Mouse (Mus musculus) induced T-regulatory cell, adult 2 months (primary cell): Measurements from ENCODE around the gene Dync1i1.

Source experiments
- DNase-seq: peaks from one replicate; pipeline ENCODE4 v3.0.0-alpha.2; 2012; ENCODE audit warnings: low read depth

Gene Dync1i1

DNA sequence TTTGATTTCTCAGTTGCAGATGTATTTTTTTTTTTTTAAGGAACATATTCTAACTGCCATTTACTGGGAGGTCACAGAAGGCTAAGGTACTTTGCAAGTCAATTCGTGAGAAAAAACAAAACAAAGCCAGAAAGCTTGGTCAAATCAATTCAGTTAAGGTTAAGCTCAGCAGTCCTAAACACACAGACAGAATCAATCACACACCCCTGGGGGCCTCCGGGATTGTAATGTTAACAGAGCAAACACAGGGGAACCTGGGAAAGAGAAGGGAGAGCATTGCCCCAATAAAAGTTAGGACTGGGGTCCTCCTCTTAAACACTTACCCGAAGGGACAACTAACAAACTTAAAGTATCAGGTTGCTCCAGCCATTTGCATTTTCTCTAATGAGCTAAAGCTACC is 344.6 kb downstream of the Dync1i1 start:
- no peak for DNase-seq

DNA sequence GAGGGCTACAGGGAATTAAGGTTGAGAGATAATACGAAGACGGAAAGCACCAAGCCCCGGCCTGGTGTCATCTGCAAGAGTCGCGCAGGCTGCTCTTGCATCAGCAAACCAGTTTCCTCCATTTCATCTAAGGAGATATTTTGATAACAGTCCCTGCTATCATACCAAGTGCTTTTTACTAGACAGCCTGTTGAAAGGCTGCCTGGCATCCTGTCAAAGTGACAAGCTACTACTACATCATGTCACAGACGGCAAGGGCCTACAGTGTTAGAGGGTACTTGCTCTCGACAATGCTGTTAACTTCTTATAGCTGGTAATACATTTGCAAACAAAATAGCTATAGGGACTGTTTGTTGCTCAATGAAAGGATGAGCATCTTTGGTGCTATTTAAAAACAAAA is 345.6 kb downstream of the Dync1i1 start:
- DNase-seq: no peak

DNA sequence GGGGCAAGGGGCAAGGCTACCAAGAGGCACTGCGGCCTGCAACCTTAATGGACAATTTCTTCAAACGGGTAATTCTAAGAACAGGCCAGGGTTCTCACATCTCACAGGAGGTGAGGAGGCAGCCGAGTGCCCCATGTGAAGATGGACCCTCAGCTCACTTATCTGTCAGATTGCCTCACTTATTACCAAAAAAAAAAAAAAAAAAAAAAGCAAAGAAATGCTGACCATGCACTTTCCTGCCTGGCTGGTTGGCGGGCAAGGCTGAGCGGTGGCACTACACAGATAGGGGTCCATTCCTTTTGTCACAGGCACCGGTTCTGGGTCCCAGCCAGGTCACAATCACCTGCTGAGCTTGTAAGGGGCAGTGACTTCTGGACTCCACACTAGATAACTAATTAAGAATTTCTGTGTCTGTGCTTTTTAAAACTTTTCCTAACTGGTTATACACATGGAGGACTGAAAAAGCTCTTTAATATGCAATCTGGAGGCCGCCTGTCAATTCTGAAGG is 350.6 kb downstream of the Dync1i1 start:
- no peak for DNase-seq

DNA sequence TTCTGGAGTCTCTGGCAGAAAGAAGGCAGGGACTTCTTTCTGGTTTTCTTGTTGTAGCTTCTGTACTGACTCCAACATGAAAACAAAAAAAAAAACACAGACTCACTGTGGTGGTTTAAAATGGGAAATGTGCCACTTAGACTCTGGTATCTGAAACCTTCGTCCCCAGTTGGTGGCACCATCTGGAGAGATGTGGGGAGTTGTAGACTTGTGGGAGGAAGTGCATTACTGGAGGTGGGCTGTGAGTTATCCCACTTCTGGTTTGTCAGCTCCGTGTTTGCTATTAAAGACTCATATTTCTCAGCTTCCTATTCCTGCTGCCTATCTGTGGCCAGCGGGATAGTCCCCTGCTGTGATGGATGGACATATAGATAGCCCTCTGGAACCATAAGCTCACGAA is 351.8 kb downstream of the Dync1i1 start:
- no peak for DNase-seq
